Mouse (Mus musculus): ENCODE measurements at regions not wholly inside any gene's neighbourhood (a gene's known extent, or its start where the extent isn't known, plus 50 kb on each side); places are given as distances from the start of the nearest gene placed in this dataset.
"Not testable (repeated sequence)": the region's sequence is repeated elsewhere in the genome, so short reads cannot be mapped to it uniquely, and the experiment has no call there.

GRCm38 (mm10) chr9:115414190-115414589, 104.0 kb upstream of the Stt3b start:
- DNase-seq (ENCODE audit: low read depth, low spot score) = no peak

DNA sequence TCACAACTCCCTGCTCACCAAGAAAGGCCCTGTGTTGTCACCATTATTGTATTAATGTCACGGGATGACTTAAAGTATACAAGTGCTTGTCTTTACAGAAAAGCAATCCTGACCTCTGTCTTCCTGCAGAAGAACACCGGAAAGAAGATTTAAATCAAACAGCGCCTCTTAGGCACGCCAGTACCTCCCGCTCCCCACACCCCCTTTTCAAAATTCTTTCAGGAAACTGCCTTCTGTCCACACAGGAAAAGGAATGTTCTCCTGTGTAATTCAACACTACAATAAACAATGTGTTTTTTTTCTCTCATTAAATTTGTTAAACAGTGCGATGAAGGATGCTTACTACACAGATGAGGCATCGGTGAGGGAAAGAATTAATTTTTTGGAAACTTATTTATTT, 112.6 kb upstream of the Stt3b start:
- DNase-seq (ENCODE audit: low read depth, low spot score) = no peak

GRCm38 (mm10) chr9:115426682-115427081, 116.5 kb upstream of the Stt3b start:
- no peak for DNase-seq (ENCODE audit: low read depth, low spot score)

DNA sequence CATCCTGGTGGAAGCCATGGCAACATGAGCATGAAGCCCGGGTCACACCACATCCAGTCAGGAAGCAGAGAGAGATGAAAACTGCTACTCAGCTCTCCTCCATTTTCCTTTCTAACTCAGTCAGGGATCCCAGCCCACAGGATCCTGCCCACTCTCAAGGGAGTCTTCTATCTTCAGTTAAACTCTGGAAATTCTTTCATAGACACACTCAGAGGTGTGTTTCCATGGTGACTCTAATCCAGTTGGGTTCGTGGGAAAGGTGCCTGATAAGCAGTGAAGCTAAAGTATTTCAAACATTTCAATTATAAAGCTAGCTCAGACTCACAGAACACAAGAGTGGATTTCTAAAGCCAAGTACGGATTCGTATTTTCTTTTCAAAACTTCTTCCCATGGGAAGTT, 120.0 kb upstream of the Stt3b start:
- DNase-seq (ENCODE audit: low read depth, low spot score) = no peak

DNA sequence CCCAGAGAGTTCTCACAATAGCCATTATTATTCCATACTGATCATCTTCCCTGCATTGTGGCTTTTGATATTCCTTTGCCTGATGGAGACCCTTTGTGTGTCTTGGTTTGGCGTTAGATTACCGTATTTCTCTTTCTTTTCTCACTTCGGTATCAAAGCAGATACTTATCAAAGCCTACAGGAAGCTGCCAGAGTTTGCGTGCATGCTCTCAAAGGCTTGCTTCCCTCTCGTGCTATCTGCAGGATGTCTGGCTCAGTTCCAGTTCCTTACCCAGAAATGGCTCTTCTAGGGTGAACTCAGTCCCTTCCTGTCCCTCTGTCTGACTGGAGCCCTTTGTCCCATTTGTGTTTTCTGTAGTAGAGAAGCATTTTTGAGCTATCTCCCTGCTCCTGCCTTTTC, 124.5 kb upstream of the Stt3b start:
- no peak for DNase-seq (ENCODE audit: low read depth, low spot score)

DNA sequence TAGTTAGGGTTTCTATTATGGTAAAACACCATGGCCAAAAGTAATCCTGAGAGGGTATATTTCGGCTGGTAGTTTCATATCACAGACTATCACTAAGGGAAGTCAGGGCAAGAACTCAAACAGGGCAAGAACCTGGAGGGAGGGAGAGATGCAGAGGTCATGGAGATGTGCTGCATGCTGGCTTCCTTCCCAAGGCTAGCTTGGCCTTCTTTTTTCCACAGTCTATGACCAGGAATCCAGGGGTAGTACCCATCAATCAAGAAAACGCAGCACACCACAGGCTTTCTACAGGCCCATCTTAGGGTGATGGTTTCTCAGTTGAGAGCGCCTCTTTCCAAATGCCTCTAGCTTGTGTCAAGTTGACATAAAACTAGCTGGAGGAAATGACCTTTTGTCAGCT, 126.1 kb upstream of the Stt3b start:
- DNase-seq (ENCODE audit: low read depth, low spot score) = no peak

DNA sequence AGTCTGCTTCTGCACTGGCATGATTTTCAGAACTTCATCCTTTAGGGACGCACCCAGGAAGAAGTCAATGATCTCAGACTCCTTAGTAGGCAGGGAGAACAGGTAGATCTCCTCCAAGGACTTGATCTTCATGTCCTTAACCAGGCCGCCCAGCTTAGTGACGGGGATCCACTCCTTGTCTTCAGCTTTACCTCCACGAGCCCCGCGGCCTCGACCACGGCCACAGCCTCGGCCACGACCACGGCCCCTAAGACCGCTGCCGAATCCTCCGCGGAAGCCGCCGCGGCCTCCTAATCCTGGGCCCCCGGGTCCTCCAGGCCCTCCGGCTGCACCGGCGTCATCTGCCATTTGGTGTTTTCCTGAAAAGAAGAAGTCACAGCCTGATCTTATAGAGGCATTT, 128.0 kb upstream of the Stt3b start:
- not testable (repeated sequence) for DNase-seq (ENCODE audit: low read depth, low spot score)

GRCm38 (mm10) chr9:115446681-115447080, 136.5 kb upstream of the Stt3b start:
- no peak for DNase-seq (ENCODE audit: low read depth, low spot score)

DNA sequence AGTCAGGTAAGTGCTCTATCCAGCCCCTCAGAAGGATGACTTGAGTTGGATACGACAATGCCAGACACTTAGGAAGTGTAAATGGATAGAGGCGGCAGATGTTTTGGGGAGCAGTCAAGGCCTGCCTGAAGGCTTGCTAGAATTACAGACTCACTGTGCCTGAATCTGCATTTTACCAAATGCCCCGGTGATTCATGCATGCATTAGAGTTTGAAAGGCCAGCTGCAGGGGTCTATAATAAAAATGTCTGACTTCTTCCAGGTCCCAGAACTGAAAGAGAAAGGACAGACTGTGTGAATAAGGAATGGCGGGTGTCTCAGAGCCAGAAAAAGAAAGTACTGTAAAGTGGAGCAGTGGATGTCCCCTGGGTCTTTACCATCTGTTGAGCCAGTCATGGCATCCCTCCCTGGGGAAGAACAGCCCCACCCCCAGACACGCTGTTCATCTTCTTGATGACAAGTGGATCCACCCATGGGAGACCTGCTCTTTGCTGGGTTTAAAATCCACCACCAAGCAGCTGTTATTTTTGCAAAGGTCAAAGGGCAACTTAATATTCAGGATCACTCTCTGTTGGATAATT, 140.6 kb upstream of the Stt3b start:
- DNase-seq (ENCODE audit: low read depth, low spot score) = no peak

GRCm38 (mm10) chr9:115454771-115455170, 144.6 kb upstream of the Stt3b start:
- DNase-seq (ENCODE audit: low read depth, low spot score) = no peak

- no peak for DNase-seq (ENCODE audit: low read depth, low spot score)
Observed at GRCm38 (mm10) chr9:115456121-115456520, 145.9 kb upstream of the Stt3b start.

GRCm38 (mm10) chr9:115456638-115457037, 146.4 kb upstream of the Stt3b start:
- DNase-seq (ENCODE audit: low read depth, low spot score) = no peak

DNA sequence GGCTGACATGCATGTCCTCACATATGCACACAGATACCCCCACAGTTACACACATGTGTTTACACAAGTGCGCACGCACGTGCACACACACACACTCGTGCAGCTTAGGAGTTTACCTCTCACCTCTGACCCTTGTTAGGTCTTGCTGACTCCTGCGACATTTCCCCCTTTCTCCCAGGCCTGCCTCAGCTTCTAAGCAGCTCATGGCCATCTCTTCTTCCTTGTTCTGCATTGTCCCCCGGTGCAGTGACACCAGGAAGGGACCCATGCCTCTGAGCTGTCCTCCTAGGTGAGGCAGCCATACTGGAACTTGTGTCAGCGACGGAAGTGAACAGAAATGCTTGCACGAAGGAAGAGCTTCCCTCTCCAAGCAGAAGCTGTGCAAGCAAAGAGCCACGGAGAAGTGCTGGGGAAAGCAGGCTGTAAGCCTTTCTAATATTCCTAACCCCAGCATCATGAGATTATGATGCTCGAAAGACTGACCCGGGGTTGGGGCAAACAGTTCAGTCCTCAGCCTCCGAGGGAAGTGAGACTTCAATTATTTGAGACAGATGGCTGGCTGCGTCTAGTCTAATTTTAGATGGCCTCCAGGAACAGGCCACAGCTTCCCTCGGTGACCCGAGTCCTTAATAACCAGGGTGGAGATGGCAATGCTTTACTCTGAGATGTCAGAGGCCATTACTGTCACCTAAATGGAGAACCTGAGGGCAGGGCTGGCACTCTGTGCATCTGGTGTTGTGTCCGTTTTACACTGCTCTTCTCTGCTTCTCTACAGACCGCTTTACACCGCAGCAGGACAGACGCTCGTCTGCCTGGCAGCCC, 147.9 kb upstream of the Stt3b start:
- no peak for DNase-seq (ENCODE audit: low read depth, low spot score)

GRCm38 (mm10) chr9:115459075-115459474, 148.9 kb upstream of the Stt3b start:
- DNase-seq (ENCODE audit: low read depth, low spot score) = not testable (repeated sequence)

- no peak for DNase-seq (ENCODE audit: low read depth, low spot score)
Observed at GRCm38 (mm10) chr9:115465326-115465725, 155.1 kb upstream of the Stt3b start.

- DNase-seq (ENCODE audit: low read depth, low spot score) = no peak
Observed at GRCm38 (mm10) chr9:115468641-115469040, 158.4 kb upstream of the Stt3b start.

- DNase-seq (ENCODE audit: low read depth, low spot score) = no peak
Observed at GRCm38 (mm10) chr9:115471582-115471981, 161.4 kb upstream of the Stt3b start.

- no peak for DNase-seq (ENCODE audit: low read depth, low spot score)
Observed at GRCm38 (mm10) chr9:115473037-115473436, 162.8 kb upstream of the Stt3b start.

DNA sequence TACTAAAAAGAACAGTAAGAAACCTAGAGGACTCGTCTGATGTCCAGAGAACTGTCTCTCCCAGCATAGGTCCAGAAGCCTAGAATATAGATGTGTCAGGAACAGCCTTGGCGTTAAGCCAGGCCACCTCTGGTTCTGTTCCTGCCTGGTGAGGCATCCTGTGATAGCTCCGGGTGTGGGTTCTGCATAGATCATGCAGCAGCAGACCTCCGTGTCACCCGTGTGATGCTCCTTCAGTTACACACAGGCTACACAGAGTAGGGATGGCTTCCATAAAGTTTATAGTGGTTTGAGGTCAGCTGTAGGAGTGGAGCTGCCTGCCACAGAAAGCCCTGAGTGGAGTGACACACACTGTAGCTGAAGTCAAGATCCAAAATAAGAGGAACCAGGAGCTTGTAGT, 163.6 kb upstream of the Stt3b start:
- no peak for DNase-seq (ENCODE audit: low read depth, low spot score)

DNA sequence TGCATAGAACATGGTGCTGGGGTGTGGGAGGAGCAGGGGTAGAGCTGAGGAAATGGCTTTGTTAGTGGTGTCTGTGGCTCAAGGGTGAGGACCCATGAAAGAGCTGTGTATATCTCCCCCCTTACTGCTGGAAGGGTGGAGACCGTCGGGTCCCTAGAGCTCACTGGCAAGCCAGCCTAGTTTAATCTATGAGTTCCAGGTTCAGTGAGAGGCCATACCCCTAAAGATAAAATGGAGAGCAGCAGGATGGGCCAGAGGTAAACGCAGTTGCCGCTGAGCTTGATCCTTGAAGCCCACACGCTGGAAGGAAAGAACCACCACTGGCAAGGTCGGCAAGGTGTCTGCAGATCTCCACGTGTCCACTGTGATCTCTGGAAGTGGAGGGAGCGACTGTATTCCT, 164.1 kb upstream of the Stt3b start:
- DNase-seq (ENCODE audit: low read depth, low spot score) = no peak

DNA sequence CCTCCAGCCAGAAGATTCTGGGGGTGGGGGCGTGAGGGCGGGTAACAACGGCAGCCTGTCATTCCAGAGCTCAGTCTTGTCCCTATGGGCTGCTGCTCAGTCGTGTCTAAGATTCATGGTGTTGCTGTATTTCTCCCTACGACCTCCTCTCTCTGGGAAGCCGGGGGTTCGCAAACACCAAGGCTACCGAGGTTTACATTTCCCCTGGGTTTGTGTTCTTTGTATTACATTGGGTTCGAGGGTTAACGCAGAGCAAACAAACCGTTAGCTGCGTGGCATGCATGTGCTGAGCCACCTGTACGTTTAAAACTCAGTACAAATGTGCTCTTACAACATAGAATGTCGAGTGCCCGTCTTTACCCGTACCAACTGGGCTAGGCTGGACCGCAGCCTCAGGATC, 166.0 kb upstream of the Stt3b start:
- DNase-seq (ENCODE audit: low read depth, low spot score) = no peak

DNA sequence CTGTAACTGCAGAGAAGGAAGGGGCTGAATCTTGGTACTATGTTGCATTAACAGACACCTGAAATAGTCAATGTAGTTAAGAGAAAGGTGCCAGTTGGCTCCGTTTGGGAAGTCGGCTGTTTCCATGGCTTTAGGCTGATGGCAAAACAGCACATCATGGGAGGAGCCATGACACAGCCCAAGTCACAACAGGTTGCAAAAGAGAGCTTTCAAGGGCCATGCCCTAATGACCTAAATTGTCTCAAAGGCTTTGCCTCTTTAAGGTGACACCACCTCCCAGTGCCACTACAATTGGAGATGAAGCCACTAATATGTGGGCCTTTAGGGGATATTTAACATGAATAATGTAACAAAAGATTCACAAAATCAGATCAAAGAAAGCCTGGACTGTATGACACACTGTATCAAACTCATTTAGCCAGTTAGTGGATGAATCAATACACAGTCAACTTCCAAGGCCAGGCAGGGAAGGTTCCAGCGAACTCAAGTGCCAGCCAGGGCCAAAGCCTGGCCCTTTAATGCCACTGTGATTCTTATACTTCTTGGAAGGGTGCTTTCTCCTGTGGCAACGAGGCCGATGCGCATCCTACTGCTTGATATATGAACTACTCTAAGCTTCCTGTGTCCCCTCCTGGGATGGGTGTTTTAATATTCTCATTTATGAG, 167.5 kb upstream of the Stt3b start:
- no peak for DNase-seq (ENCODE audit: low read depth, low spot score)

DNA sequence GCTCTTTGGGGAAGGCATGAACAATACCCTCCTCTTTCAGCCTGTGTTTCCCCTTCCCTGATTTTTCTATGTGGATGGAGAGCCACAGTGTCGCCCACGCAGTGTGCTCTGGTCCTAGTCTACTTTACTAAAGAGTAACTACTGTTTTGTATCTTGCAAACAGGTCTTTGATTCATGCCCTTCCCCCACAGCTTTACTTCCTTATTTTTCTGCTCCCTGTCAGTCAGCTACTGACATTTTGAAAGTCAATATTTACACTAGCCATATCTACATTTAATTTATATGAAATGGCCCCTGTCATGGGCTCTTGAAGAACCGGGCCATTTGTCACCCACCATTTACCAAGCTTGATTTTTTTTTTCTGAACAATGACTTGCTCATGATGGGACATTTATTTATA, 168.7 kb upstream of the Stt3b start:
- DNase-seq (ENCODE audit: low read depth, low spot score) = no peak
